Mouse (Mus musculus): Measurements from ENCODE around the gene Gipc3.

GRCm38 (mm10) chr10:81355533-81355932 lies 12.5 kb upstream of the Gipc3 start:
- TF ChIP-seq GATA1 (IDR thresholded peaks at IDR 0.05; ENCODE audit: low read length) (no peak), TAL1 (IDR thresholded peaks at IDR 0.05; ENCODE audit: low read length) (no peak)
